Mouse (Mus musculus) limb, embryonic 13.5 days (tissue): ENCODE data around the gene Pex11g. TPM values are rescaled to one million over a fixed set of nuclear protein-coding genes. Genes with fewer than 3 reads are reported as not detected.

Experiments
- ATAC-seq: fragments of 200-750 bp; cut with Nextera tagmentation; 2 replicates; pipeline ENCODE4 v1.8.0; 2017; ENCODE audit warnings: low read depth, moderate number of reproducible peaks, moderate TSS enrichment; ENCODE audit not compliant: low FRiP score
- H3K27ac ChIP-seq: fragments of 300-500 bp; sonication (generic); 2 replicates; pipeline ENCODE4 v1.5.1; 2015; ENCODE audit warnings: inconsistent platforms, mild to moderate bottlenecking, moderate library complexity
- H3K27me3 ChIP-seq: fragments of 300-500 bp; sonication (generic); 2 replicates; pipeline ENCODE4 v1.6.1; 2015; ENCODE audit warnings: mild to moderate bottlenecking, inconsistent platforms
- H3K36me3 ChIP-seq: fragments of 300-500 bp; sonication (generic); 2 replicates; pipeline ENCODE4 v1.6.1; 2015; ENCODE audit warnings: inconsistent platforms, mild to moderate bottlenecking, moderate library complexity
- H3K4me1 ChIP-seq: fragments of 300-500 bp; sonication (generic); 2 replicates; pipeline ENCODE4 v1.6.1; 2015; ENCODE audit warnings: inconsistent platforms
- H3K4me2 ChIP-seq: fragments of 300-500 bp; sonication (generic); replicated peaks from 2 replicates; pipeline ENCODE4 v1.6.1; 2015; ENCODE audit warnings: inconsistent platforms, mild to moderate bottlenecking, moderate library complexity
- H3K4me3 ChIP-seq: fragments of 300-500 bp; sonication (generic); 2 replicates; pipeline ENCODE4 v1.5.1; 2015; ENCODE audit warnings: moderate library complexity, mild to moderate bottlenecking, inconsistent platforms
- H3K9ac ChIP-seq: fragments of 300-500 bp; sonication (generic); 2 replicates; pipeline ENCODE4 v1.6.1; 2015; ENCODE audit warnings: mild to moderate bottlenecking, inconsistent platforms
- H3K9me3 ChIP-seq: fragments of 300-500 bp; sonication (generic); 2 replicates; pipeline ENCODE4 v1.6.1; 2016; ENCODE audit warnings: inconsistent platforms
- WGBS: fragments of 180-500 bp; shearing (Covaris S2); methylation state at CpG from one replicate; pipeline ENCODE4 v1.1.7; 2015; 5-methylcytosine and 5-hydroxymethylcytosine counted together
- polyA plus RNA-seq: library from polyadenylated mRNA; unstranded; fragments of >200 nt; fragmentation: Nextera tagmentation; extraction: Ambion mirVana; gene quantifications from 2 replicates; pipeline ENCODE4 v1.2.1, GENCODE M21; 2015

Gene Pex11g
- polyA plus RNA-seq, 1 experiment from 2014 or later, result 6.3 TPM

DNA sequence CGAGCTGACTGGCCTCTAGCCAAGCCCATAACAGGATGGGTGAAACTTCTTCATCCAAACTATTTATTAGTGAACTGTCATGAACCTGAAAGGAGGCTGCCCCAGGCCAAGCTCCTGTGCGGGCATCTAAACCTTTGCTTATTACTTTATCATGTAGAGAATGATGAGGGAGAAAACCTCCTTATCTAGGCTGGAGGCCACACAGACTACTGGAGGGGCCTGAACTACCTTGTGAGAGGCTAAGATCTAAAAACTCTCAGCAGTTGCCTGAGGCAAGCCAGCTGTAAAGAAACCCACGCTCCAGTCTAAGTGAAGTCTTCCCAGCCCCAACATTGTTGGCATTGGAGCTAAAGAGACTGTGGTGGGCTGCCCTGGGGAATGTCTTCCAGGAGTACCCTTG, 60.1 kb downstream of the Pex11g start:
- Histone ChIP-seq H3K4me2 (no peak overlapping the region), H3K4me3 (no peak overlapping the region), H3K27ac (no peak overlapping the region), H3K27me3 (no peaks in the 10 kb centered on the region), H3K4me1 (0 out of 2 replicates have a peak, but pooled peaks cover 4% of the 10 kb centered on the region), H3K36me3 (peaks cover 11% of the 10 kb centered on the region), H3K9me3 (no peaks in the 10 kb centered on the region), H3K9ac (no peak overlapping the region)
- no peak for ATAC-seq
- WGBS, result 85% methylated on average over 3 of the region's 3 CpGs

Other genes starting within 250 kb of the Pex11g start
- 38.4 and 40.2 TPM in 2 replicates for gene Insr, start 188.1 kb downstream of the Pex11g start, polyA plus RNA-seq
- gene A430078G23Rik, start 114.3 kb downstream of the Pex11g start, polyA plus RNA-seq, result 0.11 TPM in 1 of 2 replicates, not detected in the other
- 8.4 and 10.4 TPM in 2 replicates for gene Arhgef18, start 74.7 kb downstream of the Pex11g start, polyA plus RNA-seq
- gene Tex45, start 3.2 kb upstream of the Pex11g start, polyA plus RNA-seq, result not detected in 2 replicates
- gene Zfp358, start 25.5 kb upstream of the Pex11g start, polyA plus RNA-seq, result 57.0 and 57.8 TPM in 2 replicates
- gene Mcoln1, start 32.8 kb upstream of the Pex11g start, polyA plus RNA-seq, result 54.3 and 54.7 TPM in 2 replicates
- 23.5 and 25.4 TPM in 2 replicates for gene Pnpla6, start 47.7 kb upstream of the Pex11g start, polyA plus RNA-seq
- 0.65 and 0.79 TPM in 2 replicates for gene C330021F23Rik, start 100.3 kb upstream of the Pex11g start, polyA plus RNA-seq
- gene Camsap3, start 119.6 kb upstream of the Pex11g start, polyA plus RNA-seq, result 6.6 and 7.2 TPM in 2 replicates
- 60.9 and 61.1 TPM in 2 replicates for gene Xab2, start 153.6 kb upstream of the Pex11g start, polyA plus RNA-seq
- 97.7 and 99.1 TPM in 2 replicates for gene Pet100, start 153.9 kb upstream of the Pex11g start, polyA plus RNA-seq
- gene Pcp2, start 157.9 kb upstream of the Pex11g start, polyA plus RNA-seq, result 0.33 TPM in 1 of 2 replicates, not detected in the other
- 27.1 TPM in 2 replicates for gene Stxbp2, start 163.3 kb upstream of the Pex11g start, polyA plus RNA-seq
- 0.17 TPM in 1 of 2 replicates, not detected in the other for gene Retn, start 188.1 kb upstream of the Pex11g start, polyA plus RNA-seq
- 0.17 TPM in 1 of 2 replicates, not detected in the other for gene Mcemp1, start 198.1 kb upstream of the Pex11g start, polyA plus RNA-seq
- gene Fcor, start 204.7 kb upstream of the Pex11g start, polyA plus RNA-seq, result 16.4 TPM in 2 replicates
- 41.5 and 43.1 TPM in 2 replicates for gene Trappc5, start 208.6 kb upstream of the Pex11g start, polyA plus RNA-seq
- gene Fcer2a, start 226.5 kb upstream of the Pex11g start, polyA plus RNA-seq, result 0.43 and 0.56 TPM in 2 replicates